17 mouse cellular contexts compared by ENCODE assay signal in genomic region chr19:46592751-46593439, GRCm38 (mm10). TPM values are rescaled to one million over a fixed set of nuclear protein-coding genes. Genes with fewer than 3 reads are reported as not detected.
DNase-seq lines count a peak whose midpoint lies in the region; ATAC-seq and TF ChIP-seq lines count a peak whose summit lies in the region.
"Had no signal": no experiment of that assay in that cellular context is flagged by ENCODE, and none has a peak within 500 bp of the region (broad histone marks: within the 10 kb centered on the region; RNA-seq: fewer than 3 reads in every experiment).

No protein-coding gene starts in this region.

- H3K4me1 ChIP-seq in intestine, postnatal 0 days (replicated peaks; ENCODE audit: control insufficient read depth, insufficient read depth, low read length), result no peaks in the 10 kb centered on the region
- H3K4me1 ChIP-seq in intestine, embryonic 15.5 days (replicated peaks), result no peaks in the 10 kb centered on the region
- H3K4me1 ChIP-seq in lung, embryonic 14.5 days (ENCODE audit: insufficient read depth), result no peaks in the 10 kb centered on the region
- H3K4me1 ChIP-seq in CH12.LX (ENCODE audit: control insufficient read depth in 1 of 2, insufficient read depth in 2 of 2), result peaks cover 0 to under 1% of the 10 kb centered on the region in 2 experiments; a peak in 1 of 4 replicates
- H3K4me1 ChIP-seq in bone marrow, adult 2 months (ENCODE audit: control insufficient read depth, insufficient read depth, low read length), result no peaks in the 10 kb centered on the region
- H3K4me1 ChIP-seq in limb, embryonic 10.5 days, result 0 out of 2 replicates have a peak, but pooled peaks cover under 1% of the 10 kb centered on the region
- H3K4me1 ChIP-seq: midbrain, embryonic 12.5 days had no signal

- no peak overlapping the region for H3K4me2 ChIP-seq in intestine, postnatal 0 days (replicated peaks; ENCODE audit: low read depth)
- H3K4me2 ChIP-seq in intestine, embryonic 15.5 days (replicated peaks), result no peak overlapping the region
- no peak overlapping the region for H3K4me2 ChIP-seq in lung, embryonic 14.5 days
- H3K4me2 ChIP-seq in CH12.LX (ENCODE audit: insufficient read depth, low read depth, poor library complexity, severe bottlenecking), result no peak overlapping the region
- H3K4me2 ChIP-seq: forebrain, embryonic 13.5 days; hindbrain, embryonic 15.5 days; limb, embryonic 13.5 days; midbrain, embryonic 12.5 days had no signal

- WGBS in intestine, postnatal 0 days, result 93% methylated on average over 9 of the region's 9 CpGs
- 93% methylated on average over 9 of the region's 9 CpGs for WGBS in intestine, embryonic 15.5 days
- 91% methylated on average over 9 of the region's 9 CpGs for WGBS in lung, embryonic 14.5 days
- 83% methylated on average over 9 of the region's 9 CpGs for WGBS in bone marrow, adult 2 months
- 92% methylated on average over 9 of the region's 9 CpGs for WGBS in limb, embryonic 10.5 days

- no peaks in the 10 kb centered on the region for H3K27me3 ChIP-seq in intestine, postnatal 0 days (replicated peaks; ENCODE audit: control insufficient read depth, insufficient read depth, low read length)
- no peaks in the 10 kb centered on the region for H3K27me3 ChIP-seq in intestine, embryonic 15.5 days (replicated peaks)
- H3K27me3 ChIP-seq in lung, embryonic 14.5 days (ENCODE audit: insufficient read depth, low read length), result no peaks in the 10 kb centered on the region
- H3K27me3 ChIP-seq in CH12.LX (replicated peaks), result no peaks in the 10 kb centered on the region
- H3K27me3 ChIP-seq in limb, embryonic 10.5 days (ENCODE audit: low read depth, poor library complexity, severe bottlenecking), result no peaks in the 10 kb centered on the region
- H3K27me3 ChIP-seq: forebrain, embryonic 13.5 days; hindbrain, embryonic 15.5 days; limb, embryonic 13.5 days; midbrain, embryonic 12.5 days had no signal

- TF ChIP-seq CTCF in intestine, postnatal 0 days (IDR thresholded peaks at IDR 0.05; ENCODE audit: low read depth), result peak; percentile 39; the same call in 1 of the 2 replicates
- peak; percentile 40; the same call in 1 of the 2 replicates for TF ChIP-seq CTCF in lung, embryonic 14.5 days (IDR thresholded peaks at IDR 0.05; ENCODE audit: low read depth)
- peak; percentile 17 to 54; a peak in 2 of 4 replicates for TF ChIP-seq CTCF in CH12.LX (conservative IDR thresholded peaks at IDR 0.05 in 1 of 2, IDR thresholded peaks at IDR 0.05 in 1 of 2; ENCODE audit: low read depth in 2 of 2, low read length in 2 of 2)
- TF ChIP-seq CTCF in bone marrow, adult 2 months (IDR thresholded peaks at IDR 0.05; ENCODE audit: control insufficient read depth, insufficient read depth, low read length), result 0 out of 2 replicates have a peak, but pooled peaks have one; percentile 2

- no peak overlapping the region for H3K9ac ChIP-seq in intestine, postnatal 0 days (ENCODE audit: low read depth, low read length)
- no peak overlapping the region for H3K9ac ChIP-seq in intestine, embryonic 15.5 days
- no peak overlapping the region for H3K9ac ChIP-seq in lung, embryonic 14.5 days
- no peak overlapping the region for H3K9ac ChIP-seq in CH12.LX (ENCODE audit: insufficient read depth, low read depth)
- H3K9ac ChIP-seq: forebrain, embryonic 13.5 days; hindbrain, embryonic 15.5 days; limb, embryonic 13.5 days; midbrain, embryonic 12.5 days had no signal

- ATAC-seq in intestine, postnatal 0 days, result no peak
- no peak for ATAC-seq in intestine, embryonic 15.5 days
- ATAC-seq in lung, embryonic 14.5 days (ENCODE audit: insufficient read depth), result no peak
- ATAC-seq: forebrain, embryonic 13.5 days had no signal

- no peak overlapping the region for H3K4me3 ChIP-seq in intestine, postnatal 0 days (ENCODE audit: low read depth, low read length)
- H3K4me3 ChIP-seq in intestine, embryonic 15.5 days (replicated peaks), result no peak overlapping the region
- H3K4me3 ChIP-seq in lung, embryonic 14.5 days (ENCODE audit: low read depth, low read length), result no peak overlapping the region
- no peak overlapping the region for H3K4me3 ChIP-seq in CH12.LX (replicated peaks in 1 of 3; ENCODE audit: low read depth in 2 of 3, low read length in 2 of 3, poor library complexity in 1 of 3)
- H3K4me3 ChIP-seq in bone marrow, adult 2 months (replicated peaks; ENCODE audit: control insufficient read depth, low read depth, low read length), result no peak overlapping the region
- no peak overlapping the region for H3K4me3 ChIP-seq in limb, embryonic 10.5 days
- H3K4me3 ChIP-seq: forebrain, embryonic 13.5 days; hindbrain, embryonic 15.5 days; limb, embryonic 13.5 days; midbrain, embryonic 12.5 days had no signal

- TF ChIP-seq RAD21 in CH12.LX (IDR thresholded peaks at IDR 0.05; ENCODE audit: low read depth, low read length), result no peak; the same call in none of the 2 replicates

- no peak for DNase-seq in lung, embryonic 14.5 days
- DNase-seq in lung, postnatal 10 days, result no peak
- DNase-seq in CH12.LX (ENCODE audit: extremely low read depth), result no peak
- no peak for DNase-seq in limb, embryonic 10.5 days (ENCODE audit: low spot score)
- DNase-seq: adrenal gland, adult 8-10 months; cerebellum, adult 9-11 months; heart, postnatal 10 days; kidney, adult 8-10 months; spleen, adult 18-20 months; thymus, postnatal 4 days had no signal

- no peak for TF ChIP-seq POLR2A in CH12.LX (IDR thresholded peaks at IDR 0.05; ENCODE audit: low read depth, low read length)
- no peak for TF ChIP-seq POLR2A in bone marrow, adult 2 months (IDR thresholded peaks at IDR 0.05; ENCODE audit: borderline replicate concordance, control insufficient read depth, low read depth, low read length)

- H3K27ac ChIP-seq in intestine, postnatal 0 days (ENCODE audit: low read depth, low read length), result no peak overlapping the region
- H3K27ac ChIP-seq in intestine, embryonic 15.5 days, result no peak overlapping the region
- H3K27ac ChIP-seq in lung, embryonic 14.5 days (ENCODE audit: low read depth), result no peak overlapping the region
- H3K27ac ChIP-seq in CH12.LX (ENCODE audit: insufficient read depth, low read depth), result no peak overlapping the region
- H3K27ac ChIP-seq in bone marrow, adult 2 months (ENCODE audit: control insufficient read depth, insufficient read depth, low read depth, low read length, poor library complexity), result no peak overlapping the region
- no peak overlapping the region for H3K27ac ChIP-seq in limb, embryonic 10.5 days
- H3K27ac ChIP-seq: forebrain, embryonic 13.5 days; hindbrain, embryonic 15.5 days; limb, embryonic 13.5 days; midbrain, embryonic 12.5 days had no signal

- H3K36me3 ChIP-seq in intestine, postnatal 0 days (ENCODE audit: control insufficient read depth, insufficient read depth), result peaks cover 23% of the 10 kb centered on the region; the same call in 1 of the 2 replicates
- peaks cover 15% of the 10 kb centered on the region for H3K36me3 ChIP-seq in intestine, embryonic 15.5 days
- H3K36me3 ChIP-seq in lung, embryonic 14.5 days (ENCODE audit: insufficient read depth), result peaks cover 41% of the 10 kb centered on the region
- peaks cover 0 to 86% of the 10 kb centered on the region in 2 experiments for H3K36me3 ChIP-seq in CH12.LX (replicated peaks in 1 of 2; ENCODE audit: control insufficient read depth in 1 of 2, insufficient read depth in 1 of 2, low read length in 1 of 2)
- H3K36me3 ChIP-seq in limb, embryonic 10.5 days, result peaks cover 86% of the 10 kb centered on the region

- no peak for TF ChIP-seq EP300 in CH12.LX (IDR thresholded peaks at IDR 0.05; ENCODE audit: low read length)

- H3K9me3 ChIP-seq in intestine, postnatal 0 days (ENCODE audit: control insufficient read depth), result no peaks in the 10 kb centered on the region
- H3K9me3 ChIP-seq in intestine, embryonic 15.5 days, result no peaks in the 10 kb centered on the region
- H3K9me3 ChIP-seq in lung, embryonic 14.5 days (ENCODE audit: low read depth, low read length), result no peaks in the 10 kb centered on the region
- no peaks in the 10 kb centered on the region for H3K9me3 ChIP-seq in CH12.LX (replicated peaks; ENCODE audit: low read length)
- no peaks in the 10 kb centered on the region for H3K9me3 ChIP-seq in limb, embryonic 10.5 days (replicated peaks)
- H3K9me3 ChIP-seq: forebrain, embryonic 13.5 days; hindbrain, embryonic 15.5 days; limb, embryonic 13.5 days; midbrain, embryonic 12.5 days had no signal

- in situ Hi-C loops in CH12.LX (cut with MboI; ENCODE audit: low pct_ligation_motif_present, low pct_unique_long_range_greater_than_20kb, low sequenced_read_pairs), result no loop called here

- H3K79me2 ChIP-seq in CH12.LX (replicated peaks; ENCODE audit: control insufficient read depth, extremely low read depth, insufficient read depth, poor library complexity, severe bottlenecking), result no peaks in the 10 kb centered on the region

- dilution Hi-C loops in CH12.LX (cut with MboI; ENCODE audit: extremely low pct_ligation_motif_present, extremely low pct_unique_long_range_greater_than_20kb, low sequenced_read_pairs), result no loop called here

RNA-seq across cellular contexts. Expression of gene Wbp1l, which starts 6.0 kb away (rescaled TPM):
- 33.1 and 35.2 TPM in 2 replicates for polyA plus RNA-seq in intestine, postnatal 0 days (2015; fragmentation: Nextera tagmentation; extraction: Ambion mirVana)
- 39.5 and 40.7 TPM in 2 replicates for polyA plus RNA-seq in intestine, embryonic 15.5 days (2015; fragmentation: Nextera tagmentation; extraction: Ambion mirVana)
- polyA plus RNA-seq in lung, embryonic 14.5 days (2014; fragmentation: Nextera tagmentation; extraction: Ambion mirVana), result 40.8 and 43.1 TPM in 2 replicates
- total RNA-seq in CH12.LX (2012; rRNA removed), result 17.4 and 20.2 TPM in 2 replicates
- 10.6 and 11.6 TPM in 2 replicates for total RNA-seq in CH12.LX (2014; rRNA removed)
- 22.3 and 23.5 TPM in 2 replicates for polyA plus RNA-seq in CH12.LX (2012; ENCODE audit: insufficient read length, low read depth)
- 15.8 and 29.3 TPM in 2 replicates for polyA plus RNA-seq in bone marrow, adult 2 months (2011; ENCODE audit: insufficient read depth, insufficient read length, low replicate concordance, missing spikeins)
- 49.8 and 52.3 TPM in 2 replicates for polyA plus RNA-seq in limb, embryonic 10.5 days (2016; fragmentation: Nextera tagmentation; extraction: Ambion mirVana)

RNA-seq across cellular contexts. Expression of gene Sfxn2, which starts 19.7 kb away (rescaled TPM):
- 5.2 and 6.2 TPM in 2 replicates for polyA plus RNA-seq in intestine, postnatal 0 days (2015; fragmentation: Nextera tagmentation; extraction: Ambion mirVana)
- polyA plus RNA-seq in intestine, embryonic 15.5 days (2015; fragmentation: Nextera tagmentation; extraction: Ambion mirVana), result 18.2 and 20.5 TPM in 2 replicates
- polyA plus RNA-seq in lung, embryonic 14.5 days (2014; fragmentation: Nextera tagmentation; extraction: Ambion mirVana), result 22.2 and 24.9 TPM in 2 replicates
- 8.5 and 9.4 TPM in 2 replicates for total RNA-seq in CH12.LX (2012; rRNA removed)
- total RNA-seq in CH12.LX (2014; rRNA removed), result 5.9 and 6.8 TPM in 2 replicates
- 11.1 and 11.8 TPM in 2 replicates for polyA plus RNA-seq in CH12.LX (2012; ENCODE audit: insufficient read length, low read depth)
- polyA plus RNA-seq in bone marrow, adult 2 months (2011; ENCODE audit: insufficient read depth, insufficient read length, low replicate concordance, missing spikeins), result 4.3 and 9.4 TPM in 2 replicates
- 19.0 and 21.7 TPM in 2 replicates for polyA plus RNA-seq in limb, embryonic 10.5 days (2016; fragmentation: Nextera tagmentation; extraction: Ambion mirVana)

RNA-seq across cellular contexts. Expression of gene Arl3, which starts 19.9 kb away (rescaled TPM):
- polyA plus RNA-seq in intestine, postnatal 0 days (2015; fragmentation: Nextera tagmentation; extraction: Ambion mirVana), result 21.1 and 25.6 TPM in 2 replicates
- polyA plus RNA-seq in intestine, embryonic 15.5 days (2015; fragmentation: Nextera tagmentation; extraction: Ambion mirVana), result 69.9 and 72.4 TPM in 2 replicates
- 78.6 and 85.4 TPM in 2 replicates for polyA plus RNA-seq in lung, embryonic 14.5 days (2014; fragmentation: Nextera tagmentation; extraction: Ambion mirVana)
- total RNA-seq in CH12.LX (2012; rRNA removed) (38.4 and 46.5 TPM in 2 replicates), CH12.LX (2014; rRNA removed) (23.7 and 24.1 TPM in 2 replicates)
- polyA plus RNA-seq in CH12.LX (2012; ENCODE audit: insufficient read length, low read depth), result 40.4 and 45.3 TPM in 2 replicates
- 14.0 and 18.3 TPM in 2 replicates for polyA plus RNA-seq in bone marrow, adult 2 months (2011; ENCODE audit: insufficient read depth, insufficient read length, low replicate concordance, missing spikeins)
- polyA plus RNA-seq in limb, embryonic 10.5 days (2016; fragmentation: Nextera tagmentation; extraction: Ambion mirVana), result 164 and 173 TPM in 2 replicates
